Mouse (Mus musculus) liver, embryonic 12.5 days (tissue): ENCODE measurements around the gene Hist1h2ad. TPM values are rescaled to one million over a fixed set of nuclear protein-coding genes. Genes with fewer than 3 reads are reported as not detected.
"Not testable (repeated sequence)": the region's sequence is repeated elsewhere in the genome, so short reads cannot be mapped to it uniquely, and the experiment has no call there.

Experiments used
- ATAC-seq: fragments of 200-750 bp; cut with Nextera tagmentation; 2 replicates; pipeline ENCODE4 v1.8.0; 2017; ENCODE audit warnings: moderate number of reproducible peaks, mild to moderate bottlenecking, moderate library complexity
- H3K27ac ChIP-seq: fragments of 300-500 bp; sonication (generic); 2 replicates; pipeline ENCODE4 v1.5.1; 2016; ENCODE audit warnings: mild to moderate bottlenecking
- H3K27me3 ChIP-seq: fragments of 300-500 bp; sonication (generic); replicated peaks from 2 replicates; pipeline ENCODE4 v1.6.1; 2016; ENCODE audit warnings: mild to moderate bottlenecking, moderate library complexity
- H3K36me3 ChIP-seq: fragments of 300-500 bp; sonication (generic); 2 replicates; pipeline ENCODE4 v1.6.1; 2016; ENCODE audit warnings: mild to moderate bottlenecking, moderate library complexity
- H3K4me1 ChIP-seq: fragments of 300-500 bp; sonication (generic); 2 replicates; pipeline ENCODE4 v1.6.1; 2016
- H3K4me2 ChIP-seq: fragments of 300-500 bp; sonication (generic); 2 replicates; pipeline ENCODE4 v1.6.1; 2016; ENCODE audit warnings: mild to moderate bottlenecking, moderate library complexity
- H3K4me3 ChIP-seq: fragments of 300-500 bp; sonication (generic); 2 replicates; pipeline ENCODE4 v1.5.1; 2016; ENCODE audit warnings: mild to moderate bottlenecking, moderate library complexity
- H3K9ac ChIP-seq: fragments of 300-500 bp; sonication (generic); 2 replicates; pipeline ENCODE4 v1.6.1; 2016; ENCODE audit warnings: mild to moderate bottlenecking, moderate library complexity
- H3K9me3 ChIP-seq: fragments of 300-500 bp; sonication (generic); replicated peaks from 2 replicates; pipeline ENCODE4 v1.6.1; 2016; ENCODE audit warnings: mild to moderate bottlenecking, moderate library complexity
- WGBS: fragments of 180-500 bp; shearing (Covaris S2); methylation state at CpG from one replicate; pipeline ENCODE4 v1.1.7; 2016; ENCODE audit not compliant: insufficient replicate concordance; 5-methylcytosine and 5-hydroxymethylcytosine counted together
- polyA plus RNA-seq: library from polyadenylated mRNA; unstranded; fragments of >200 nt; fragmentation: Nextera tagmentation; extraction: Ambion mirVana; gene quantifications from 2 replicates; pipeline ENCODE4 v1.2.1, GENCODE M21; 2016

Hist1h2ad gene
- polyA plus RNA-seq, 1 experiment from 2014 or later = 1.2 TPM

- no peaks in the 10 kb centered on the region for H3K27me3 ChIP-seq
- H3K27ac ChIP-seq = peak within 1 kb of the TSS; percentile 98
- no peaks in the 10 kb centered on the region for H3K36me3 ChIP-seq
- H3K9ac ChIP-seq = peak within 1 kb of the TSS; percentile 84
- peak within 1 kb of the TSS; percentile 76 for H3K4me2 ChIP-seq
- H3K9me3 ChIP-seq = no peaks in the 10 kb centered on the region
- peak; percentile 78 for ATAC-seq
- under 1% methylated on average over 32 of the region's 45 CpGs for WGBS
- peak within 1 kb of the TSS; percentile 62 for H3K4me3 ChIP-seq
- peaks cover 28% of the 10 kb centered on the region for H3K4me1 ChIP-seq
Observed at GRCm38 (mm10) chr13:23543965-23544786, 30.0 kb upstream of the Hist1h2ad start, which contains the start of gene Hist1h3f. Gene Hist1h3f (plus strand): TSS chr13:23544052.

GRCm38 (mm10) chr13:23544787-23545120 lies 29.4 kb upstream of the Hist1h2ad start:
- not testable (repeated sequence) for H3K27me3 ChIP-seq, H3K36me3 ChIP-seq, ATAC-seq, H3K9me3 ChIP-seq
- Histone ChIP-seq H3K4me3 (peak overlapping the region; percentile 54), H3K4me2 (peak overlapping the region; percentile 76), H3K9ac (peak overlapping the region; percentile 73), H3K4me1 (peaks cover 34% of the 10 kb centered on the region), H3K27ac (peak overlapping the region; percentile 98)
- WGBS = 0% methylated on average over 11 of the region's 14 CpGs

- ATAC-seq = no peak
- Histone ChIP-seq H3K36me3 (no peaks in the 10 kb centered on the region), H3K4me3 (no peak overlapping the region), H3K4me1 (peaks cover 36% of the 10 kb centered on the region), H3K9me3 (no peaks in the 10 kb centered on the region), H3K27me3 (no peaks in the 10 kb centered on the region), H3K4me2 (peak overlapping the region; percentile 53; the same call in 1 of the 2 replicates), H3K27ac (peak overlapping the region; percentile 80), H3K9ac (peak overlapping the region; percentile 7)
- WGBS = 69% methylated on average over 5 of the region's 5 CpGs
Observed at GRCm38 (mm10) chr13:23546694-23547093, 27.5 kb upstream of the Hist1h2ad start.

GRCm38 (mm10) chr13:23550761-23551145 lies 23.4 kb upstream of the Hist1h2ad start:
- 4% methylated on average over 3 of the region's 3 CpGs for WGBS
- H3K9me3 ChIP-seq = no peaks in the 10 kb centered on the region
- ATAC-seq = peak; percentile 1; the same call in 1 of the 2 replicates
- peak overlapping the region; percentile 71 for H3K4me2 ChIP-seq
- H3K9ac ChIP-seq = peak overlapping the region; percentile 78
- peaks cover 65% of the 10 kb centered on the region for H3K4me1 ChIP-seq
- H3K27me3 ChIP-seq = no peaks in the 10 kb centered on the region
- peak overlapping the region; percentile 99 for H3K27ac ChIP-seq
- H3K4me3 ChIP-seq = peak overlapping the region; percentile 56
- no peaks in the 10 kb centered on the region for H3K36me3 ChIP-seq

GRCm38 (mm10) chr13:23551146-23551834 lies 22.9 kb upstream of the Hist1h2ad start, which contains the start of gene Hist1h4f:
Gene Hist1h4f (minus strand): TSS chr13:23551648.
- Histone ChIP-seq H3K4me3 (peak within 1 kb of the TSS; percentile 56), H3K4me1 (peaks cover 67% of the 10 kb centered on the region), H3K27ac (peak within 1 kb of the TSS; percentile 99), H3K4me2 (peak within 1 kb of the TSS; percentile 71), H3K9ac (peak within 1 kb of the TSS; percentile 78)
- not testable (repeated sequence) for H3K27me3 ChIP-seq, H3K9me3 ChIP-seq, H3K36me3 ChIP-seq
- WGBS = under 1% methylated on average over 47 of the region's 47 CpGs
- peak; percentile 71 for ATAC-seq

- no peak for ATAC-seq
- 34% methylated on average over 8 of the region's 8 CpGs for WGBS
- H3K36me3 ChIP-seq = no peaks in the 10 kb centered on the region
- H3K4me3 ChIP-seq = peak overlapping the region; percentile 56
- H3K4me1 ChIP-seq = peaks cover 67% of the 10 kb centered on the region
- H3K9ac ChIP-seq = peak overlapping the region; percentile 78
- H3K9me3 ChIP-seq = no peaks in the 10 kb centered on the region
- H3K27me3 ChIP-seq = no peaks in the 10 kb centered on the region
- H3K27ac ChIP-seq = peak overlapping the region; percentile 99
- H3K4me2 ChIP-seq = peak overlapping the region; percentile 71
Observed at GRCm38 (mm10) chr13:23551931-23552914, 22.0 kb upstream of the Hist1h2ad start.

- H3K27ac ChIP-seq = peak within 1 kb of the TSS; percentile 99
- H3K9me3 ChIP-seq = no peaks in the 10 kb centered on the region
- H3K4me2 ChIP-seq = peak within 1 kb of the TSS; percentile 79
- peaks cover 70% of the 10 kb centered on the region for H3K4me1 ChIP-seq
- H3K27me3 ChIP-seq = no peaks in the 10 kb centered on the region
- H3K36me3 ChIP-seq = no peaks in the 10 kb centered on the region
- peak within 1 kb of the TSS; percentile 90 for H3K9ac ChIP-seq
- H3K4me3 ChIP-seq = no peak within 1 kb of the TSS
- ATAC-seq = no peak
Observed at GRCm38 (mm10) chr13:23552962-23553361, 21.2 kb upstream of the Hist1h2ad start, which contains the start of gene Hist1h1d. Gene Hist1h1d (plus strand): TSS chr13:23553262.

GRCm38 (mm10) chr13:23554393-23554792 lies 19.8 kb upstream of the Hist1h2ad start:
- H3K9ac ChIP-seq = peak overlapping the region; percentile 90
- H3K9me3 ChIP-seq = no peaks in the 10 kb centered on the region
- no peak for ATAC-seq
- H3K4me3 ChIP-seq = peak overlapping the region; percentile 60
- no peaks in the 10 kb centered on the region for H3K27me3 ChIP-seq
- peaks cover 59% of the 10 kb centered on the region for H3K4me1 ChIP-seq
- H3K4me2 ChIP-seq = peak overlapping the region; percentile 79
- H3K36me3 ChIP-seq = no peaks in the 10 kb centered on the region
- H3K27ac ChIP-seq = peak overlapping the region; percentile 99
- WGBS = 17% methylated on average over 9 of the region's 9 CpGs

- peak overlapping the region; percentile 60 for H3K4me3 ChIP-seq
- peak overlapping the region; percentile 90 for H3K9ac ChIP-seq
- H3K4me1 ChIP-seq = peaks cover 52% of the 10 kb centered on the region
- H3K27ac ChIP-seq = peak overlapping the region; percentile 99
- H3K9me3 ChIP-seq = no peaks in the 10 kb centered on the region
- WGBS = 1% methylated on average over 54 of the region's 54 CpGs
- H3K36me3 ChIP-seq = no peaks in the 10 kb centered on the region
- ATAC-seq = peak; percentile 79
- H3K4me2 ChIP-seq = peak overlapping the region; percentile 79
- H3K27me3 ChIP-seq = no peaks in the 10 kb centered on the region
Observed at GRCm38 (mm10) chr13:23554925-23555838, 19.0 kb upstream of the Hist1h2ad start.

GRCm38 (mm10) chr13:23555839-23556416 lies 18.3 kb upstream of the Hist1h2ad start:
- Histone ChIP-seq H3K4me3 (peak overlapping the region; percentile 60), H3K36me3 (no peaks in the 10 kb centered on the region), H3K27me3 (no peaks in the 10 kb centered on the region), H3K4me1 (peaks cover 53% of the 10 kb centered on the region), H3K9me3 (no peaks in the 10 kb centered on the region), H3K4me2 (peak overlapping the region; percentile 79), H3K9ac (peak overlapping the region; percentile 90), H3K27ac (peak overlapping the region; percentile 99)
- WGBS = 1% methylated on average over 18 of the region's 18 CpGs
- ATAC-seq = peak; percentile 55
